Mouse (Mus musculus) C2C12 (cell line): Measurements from ENCODE around the gene Tgfbr2. TPM values are rescaled to one million over a fixed set of nuclear protein-coding genes. Genes with fewer than 3 reads are reported as not detected.

Source experiments
- H3K27me3 ChIP-seq: one replicate; pipeline ENCODE4 v1.6.1; 2011; ENCODE audit not compliant: control insufficient read depth, insufficient read depth, insufficient read length
- H3K36me3 ChIP-seq: one replicate; pipeline ENCODE4 v1.6.1; 2011; ENCODE audit not compliant: control insufficient read depth, insufficient read depth
- H3K4me3 ChIP-seq: one replicate; pipeline ENCODE4 v1.5.1; 2011; ENCODE audit warnings: mild to moderate bottlenecking, control low read depth; ENCODE audit not compliant: poor library complexity, insufficient read depth, severe bottlenecking
- H3K79me2 ChIP-seq: one replicate; pipeline ENCODE4 v1.6.1; 2011; ENCODE audit not compliant: control insufficient read depth, insufficient read depth
- H3K79me3 ChIP-seq: one replicate; pipeline ENCODE4 v1.6.1; 2011; ENCODE audit warnings: low read depth, control low read depth
- H3ac ChIP-seq: one replicate; pipeline ENCODE3; 2011; ENCODE audit warnings: low read depth; ENCODE audit not compliant: control insufficient read depth, insufficient read length
- CEBPB ChIP-seq: IDR thresholded peaks from one replicate; pipeline ENCODE4 v1.6.1; 2011; ENCODE audit warnings: low read depth, mild to moderate bottlenecking, control low read depth, moderate library complexity
- CTCF ChIP-seq: IDR thresholded peaks from one replicate; pipeline ENCODE4 v1.5.1; 2011; ENCODE audit not compliant: control insufficient read depth, insufficient read depth, insufficient read length
- FOSL1 ChIP-seq: IDR thresholded peaks from one replicate; pipeline ENCODE4 v1.8.0; 2011; ENCODE audit warnings: mild to moderate bottlenecking, low read length; ENCODE audit not compliant: poor library complexity, insufficient read depth, severe bottlenecking
- MAX ChIP-seq: IDR thresholded peaks from one replicate; pipeline ENCODE4 v1.6.1; 2011; ENCODE audit warnings: mild to moderate bottlenecking, control low read depth
- MYOD1 ChIP-seq: IDR thresholded peaks from one replicate; pipeline ENCODE4 v1.6.1; 2011; ENCODE audit warnings: low read depth; ENCODE audit not compliant: control insufficient read depth, insufficient read length
- MYOG ChIP-seq: IDR thresholded peaks from one replicate; pipeline ENCODE4 v1.6.1; 2011; ENCODE audit not compliant: control insufficient read depth, insufficient read length; ENCODE audit errors: extremely low read depth
- USF1 ChIP-seq: IDR thresholded peaks from one replicate; pipeline ENCODE4 v1.6.1; 2011; ENCODE audit warnings: low read depth, mild to moderate bottlenecking, control low read depth, moderate library complexity
- polyA plus RNA-seq: library from polyadenylated mRNA; unstranded; fragments of >200 nt; fragmentation: generic; extraction: Trizol; gene quantifications from one replicate; pipeline ENCODE4 v1.2.1, GENCODE M21; 2012; ENCODE audit warnings: missing spikeins

Gene Tgfbr2
- polyA plus RNA-seq, 1 experiment: 15.3 TPM

- Histone ChIP-seq H3K36me3 (no peaks in the 10 kb centered on the region), H3K79me3 (no peaks in the 10 kb centered on the region), H3K27me3 (no peaks in the 10 kb centered on the region), H3K79me2 (no peaks in the 10 kb centered on the region), H3ac (no peak overlapping the region), H3K4me3 (no peak overlapping the region)
- TF ChIP-seq CEBPB: no peak
- TF ChIP-seq MYOD1: no peak
- no peak for TF ChIP-seq CTCF
- no peak for TF ChIP-seq FOSL1
- TF ChIP-seq MAX: no peak
- TF ChIP-seq MYOG: no peak
- TF ChIP-seq USF1: no peak
Measured at GRCm38 (mm10) chr9:116220159-116220515, 45.0 kb upstream of the Tgfbr2 start.

DNA sequence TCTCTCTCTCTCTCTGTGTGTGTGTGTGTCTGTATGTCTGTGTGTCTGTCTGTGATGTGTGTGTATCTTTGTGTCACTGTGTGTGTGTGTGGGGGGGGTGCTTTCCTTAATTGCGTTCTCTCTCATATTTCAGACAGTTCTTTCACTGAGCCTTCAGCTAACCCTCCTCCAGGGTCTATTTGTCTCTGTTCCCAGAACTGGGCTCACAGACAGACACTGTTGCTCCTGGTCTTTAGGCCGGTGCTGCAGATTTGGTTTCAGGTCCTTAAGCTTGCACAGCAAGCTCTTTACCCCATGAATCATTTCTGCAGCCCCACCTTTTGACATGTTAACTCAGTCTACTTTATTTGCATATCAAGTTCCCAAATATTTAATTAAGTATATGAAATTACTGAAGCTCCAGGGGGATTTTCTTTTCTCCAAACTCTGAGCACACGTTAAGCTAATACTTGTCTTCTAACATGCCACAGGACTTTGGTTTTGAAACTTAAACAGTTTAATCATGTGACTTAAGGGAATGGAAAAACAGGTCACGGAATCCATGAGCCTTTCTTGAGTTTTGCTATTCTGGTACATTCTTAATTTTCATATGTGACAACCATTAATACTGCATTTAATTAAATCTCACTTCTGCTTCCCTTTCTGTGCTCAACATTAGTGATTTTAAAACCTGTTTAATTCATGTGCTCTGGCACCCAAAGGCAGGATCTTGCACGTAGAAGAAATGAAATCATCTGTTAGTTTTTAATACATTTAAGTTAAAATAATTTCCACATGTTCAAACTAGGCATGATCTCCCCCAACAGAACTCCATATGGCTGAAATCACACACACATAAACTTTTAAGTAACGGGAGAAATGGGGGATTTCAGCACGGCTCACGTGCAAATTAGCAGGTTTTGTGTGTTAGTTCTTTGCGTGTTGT lies 44.3 kb upstream of the Tgfbr2 start:
- no peak for TF ChIP-seq MYOG
- no peak for TF ChIP-seq CEBPB
- TF ChIP-seq FOSL1: no peak
- TF ChIP-seq CTCF: no peak
- no peak for TF ChIP-seq USF1
- no peak for TF ChIP-seq MAX
- no peak for TF ChIP-seq MYOD1
- no peak overlapping the region for H3K4me3 ChIP-seq

DNA sequence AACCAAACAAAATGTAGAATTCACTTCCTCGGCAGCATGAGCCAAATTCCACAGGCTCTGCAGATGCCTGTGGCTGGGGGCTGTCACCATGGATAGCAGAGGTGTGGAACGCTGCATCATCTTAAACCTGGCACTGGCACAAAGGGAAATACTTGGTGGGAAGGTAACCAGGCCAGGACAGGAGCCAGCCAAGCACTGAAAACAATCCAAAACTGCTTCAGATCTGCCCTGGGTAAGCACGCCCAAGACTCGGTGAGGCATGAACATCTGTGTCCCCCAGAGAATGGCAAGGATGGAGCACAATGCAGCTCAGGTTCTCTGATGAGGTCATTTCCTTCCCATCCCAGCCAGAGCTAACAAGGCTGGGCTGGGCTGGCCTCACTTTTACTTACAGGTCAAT lies 43.6 kb upstream of the Tgfbr2 start:
- Histone ChIP-seq H3K4me3 (no peak overlapping the region), H3K79me3 (no peaks in the 10 kb centered on the region), H3K79me2 (no peaks in the 10 kb centered on the region), H3ac (peak overlapping the region; percentile 20), H3K36me3 (no peaks in the 10 kb centered on the region), H3K27me3 (no peaks in the 10 kb centered on the region)
- TF ChIP-seq FOSL1 (no peak), MYOD1 (peak; percentile 43), MAX (peak; percentile 65)

More for the DNA sequence above, 44.3 kb upstream of the Tgfbr2 start:
- H3K36me3 ChIP-seq: no peaks in the 10 kb centered on the region
- no peaks in the 10 kb centered on the region for H3K79me3 ChIP-seq
- H3ac ChIP-seq: no peak overlapping the region
- no peaks in the 10 kb centered on the region for H3K79me2 ChIP-seq
- H3K27me3 ChIP-seq: no peaks in the 10 kb centered on the region

GRCm38 (mm10) chr9:116217099-116217498 lies 41.9 kb upstream of the Tgfbr2 start:
- no peaks in the 10 kb centered on the region for H3K79me2 ChIP-seq

GRCm38 (mm10) chr9:116216677-116217076 lies 41.5 kb upstream of the Tgfbr2 start:
- Histone ChIP-seq H3K4me3 (no peak overlapping the region), H3K36me3 (no peaks in the 10 kb centered on the region), H3K79me3 (no peaks in the 10 kb centered on the region), H3K27me3 (no peaks in the 10 kb centered on the region), H3ac (no peak overlapping the region), H3K79me2 (no peaks in the 10 kb centered on the region)
- TF ChIP-seq USF1 (no peak), MAX (no peak), CTCF (no peak), MYOD1 (no peak), MYOG (no peak), FOSL1 (no peak)

More at GRCm38 (mm10) chr9:116217099-116217498, 41.9 kb upstream of the Tgfbr2 start:
- Histone ChIP-seq H3K27me3 (no peaks in the 10 kb centered on the region), H3ac (no peak overlapping the region), H3K36me3 (no peaks in the 10 kb centered on the region), H3K4me3 (no peak overlapping the region), H3K79me3 (no peaks in the 10 kb centered on the region)
- no peak for TF ChIP-seq USF1
- TF ChIP-seq MYOD1: no peak
- no peak for TF ChIP-seq MAX
- TF ChIP-seq CEBPB: no peak
- no peak for TF ChIP-seq CTCF
- no peak for TF ChIP-seq FOSL1
- TF ChIP-seq MYOG: no peak
